Comparison of ENCODE assay signal across 8 mouse cellular contexts in the genomic region with DNA sequence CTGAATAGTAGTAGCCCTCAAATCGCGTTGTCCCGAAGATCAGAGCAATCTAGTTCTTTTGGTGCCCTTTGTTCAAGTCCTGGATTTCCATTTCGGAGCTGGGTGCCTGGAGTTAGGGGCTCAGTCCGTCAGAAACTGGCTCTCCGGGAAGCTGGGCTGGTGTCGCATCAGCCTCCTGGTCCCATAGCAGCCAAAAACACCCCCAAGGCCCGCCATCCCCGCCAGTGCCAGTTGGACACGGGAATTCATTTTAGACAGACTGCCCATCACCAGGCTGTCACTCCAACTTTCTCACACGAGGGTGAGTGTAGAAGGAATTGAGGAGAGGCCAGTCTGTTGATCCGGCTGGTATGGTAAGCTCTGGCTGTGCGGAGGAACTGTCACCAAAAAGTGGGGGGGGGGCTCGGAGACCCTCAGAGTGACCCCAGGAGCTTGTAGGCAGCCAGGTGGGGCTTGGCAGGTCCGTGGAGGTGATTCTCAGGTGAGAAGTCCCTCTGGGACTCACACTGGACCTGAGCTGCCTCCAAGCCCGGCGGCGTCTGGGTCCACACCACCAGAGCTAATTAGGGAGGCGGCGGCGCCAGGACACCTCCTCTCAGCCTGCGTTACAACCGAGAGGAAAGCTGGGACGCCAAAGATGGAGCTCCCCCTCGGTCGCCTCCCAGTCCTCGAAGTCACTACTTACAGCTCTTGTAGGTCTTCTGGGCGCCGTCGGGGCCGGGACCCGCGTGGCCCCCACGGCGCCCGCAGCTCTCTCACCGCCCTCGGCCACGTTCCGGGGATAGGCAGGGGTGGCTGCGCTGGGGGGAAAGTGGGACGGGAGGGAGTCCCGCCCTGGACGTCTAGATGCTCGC. TPM values are rescaled to one million over a fixed set of nuclear protein-coding genes. Genes with fewer than 3 reads are reported as not detected.
DNase-seq lines count a peak whose midpoint lies in the region; ATAC-seq lines count a peak whose summit lies in the region.

No protein-coding gene starts in this region.

- WGBS in heart, embryonic 11.5 days (ENCODE audit: insufficient replicate concordance), result under 1% methylated on average over 45 of the region's 45 CpGs
- WGBS in embryonic facial prominence, embryonic 12.5 days, result 1% methylated on average over 45 of the region's 45 CpGs
- WGBS in intestine, embryonic 15.5 days, result 2% methylated on average over 45 of the region's 45 CpGs
- WGBS in midbrain, embryonic 15.5 days, result 1% methylated on average over 45 of the region's 45 CpGs

- peaks cover 17% of the 10 kb centered on the region for H3K4me1 ChIP-seq in heart, embryonic 11.5 days (ENCODE audit: control insufficient read depth, insufficient read depth, low read length)
- H3K4me1 ChIP-seq in embryonic facial prominence, embryonic 12.5 days, result peaks cover 45% of the 10 kb centered on the region
- peaks cover 44% of the 10 kb centered on the region for H3K4me1 ChIP-seq in intestine, embryonic 15.5 days (replicated peaks)
- H3K4me1 ChIP-seq in midbrain, embryonic 15.5 days, result peaks cover 31% of the 10 kb centered on the region

- ATAC-seq in heart, embryonic 11.5 days (replicated peaks; ENCODE audit: insufficient number of reproducible peaks, low FRiP score, low TSS enrichment), result no peak
- ATAC-seq in embryonic facial prominence, embryonic 12.5 days (ENCODE audit: insufficient number of reproducible peaks, insufficient read depth, low FRiP score, low TSS enrichment), result no peak
- 0 out of 2 replicates have a peak, but pooled peaks have one; percentile 14 for ATAC-seq in intestine, embryonic 15.5 days
- ATAC-seq in midbrain, embryonic 15.5 days (replicated peaks), result no peak

- intact Hi-C loops in heart, postnatal 36 days (cut with DNase I), result no loop called here

- no peaks in the 10 kb centered on the region for H3K36me3 ChIP-seq in heart, embryonic 11.5 days (ENCODE audit: control insufficient read depth, insufficient read depth, low read length)
- peaks cover 8% of the 10 kb centered on the region for H3K36me3 ChIP-seq in embryonic facial prominence, embryonic 12.5 days
- H3K36me3 ChIP-seq in intestine, embryonic 15.5 days, result 0 out of 2 replicates have a peak, but pooled peaks cover 3% of the 10 kb centered on the region
- no peaks in the 10 kb centered on the region for H3K36me3 ChIP-seq in midbrain, embryonic 15.5 days (replicated peaks)

- H3K27me3 ChIP-seq in heart, embryonic 11.5 days (ENCODE audit: control insufficient read depth, insufficient read depth, low read length), result peaks cover 20% of the 10 kb centered on the region
- H3K27me3 ChIP-seq in embryonic facial prominence, embryonic 12.5 days, result peaks cover 6% of the 10 kb centered on the region
- no peaks in the 10 kb centered on the region; the same call in 1 of the 2 replicates for H3K27me3 ChIP-seq in intestine, embryonic 15.5 days (replicated peaks)
- H3K27me3 ChIP-seq in midbrain, embryonic 15.5 days (replicated peaks), result peaks cover 46% of the 10 kb centered on the region

- H3K9ac ChIP-seq in heart, embryonic 11.5 days (ENCODE audit: low read depth, low read length), result peak overlapping the region; percentile 85
- H3K9ac ChIP-seq in embryonic facial prominence, embryonic 12.5 days, result peak overlapping the region; percentile 89
- peak overlapping the region; percentile 73 for H3K9ac ChIP-seq in intestine, embryonic 15.5 days
- peak overlapping the region; percentile 50; the same call in 1 of the 2 replicates for H3K9ac ChIP-seq in midbrain, embryonic 15.5 days

- no peak for DNase-seq in heart, postnatal 36 days
- DNase-seq in right cerebral cortex, adult 2 months (ENCODE audit: low spot score in 2 of 2), result no peak
- no peak for DNase-seq in testis, postnatal 10 days (ENCODE audit: low spot score)
- no peak for DNase-seq in urinary bladder, postnatal 4 days (ENCODE audit: low spot score in 2 of 2)

- peak overlapping the region; percentile 87 for H3K4me3 ChIP-seq in heart, embryonic 11.5 days (ENCODE audit: low read depth, low read length)
- peak overlapping the region; percentile 80 for H3K4me3 ChIP-seq in embryonic facial prominence, embryonic 12.5 days
- H3K4me3 ChIP-seq in intestine, embryonic 15.5 days (replicated peaks), result peak overlapping the region; percentile 72
- peak overlapping the region; percentile 53 for H3K4me3 ChIP-seq in midbrain, embryonic 15.5 days

- peak overlapping the region; percentile 86 for H3K27ac ChIP-seq in heart, embryonic 11.5 days (ENCODE audit: low read depth, low read length)
- H3K27ac ChIP-seq in embryonic facial prominence, embryonic 12.5 days, result peak overlapping the region; percentile 94
- H3K27ac ChIP-seq in intestine, embryonic 15.5 days, result peak overlapping the region; percentile 83
- no peak overlapping the region for H3K27ac ChIP-seq in midbrain, embryonic 15.5 days

- no peaks in the 10 kb centered on the region for H3K9me3 ChIP-seq in heart, embryonic 11.5 days (replicated peaks; ENCODE audit: control insufficient read depth, low read length)
- no peaks in the 10 kb centered on the region for H3K9me3 ChIP-seq in embryonic facial prominence, embryonic 12.5 days
- no peaks in the 10 kb centered on the region for H3K9me3 ChIP-seq in intestine, embryonic 15.5 days
- H3K9me3 ChIP-seq in midbrain, embryonic 15.5 days, result no peaks in the 10 kb centered on the region

- H3K4me2 ChIP-seq in heart, embryonic 11.5 days, result peak overlapping the region; percentile 89
- H3K4me2 ChIP-seq in embryonic facial prominence, embryonic 12.5 days (replicated peaks), result peak overlapping the region; percentile 82
- H3K4me2 ChIP-seq in intestine, embryonic 15.5 days (replicated peaks), result peak overlapping the region; percentile 94
- peak overlapping the region; percentile 99 for H3K4me2 ChIP-seq in midbrain, embryonic 15.5 days

RNA-seq across cellular contexts. Expression of a gene that starts 0.6 kb away (rescaled TPM):
- polyA plus RNA-seq in heart, embryonic 11.5 days (2014; fragmentation: Nextera tagmentation; extraction: Ambion mirVana), result 28.2 and 34.6 TPM in 2 replicates
- 1 to 10 TPM in 1 of 2 experiments, under 1 TPM in 1; 0.81 to 3.1 TPM for total RNA-seq in heart, postnatal 36 days (2021)
- polyA plus RNA-seq in embryonic facial prominence, embryonic 12.5 days (2016; fragmentation: Nextera tagmentation; extraction: Ambion mirVana), result 35.6 and 49.2 TPM in 2 replicates
- polyA plus RNA-seq in intestine, embryonic 15.5 days (2015; fragmentation: Nextera tagmentation; extraction: Ambion mirVana), result 8.3 and 9.5 TPM in 2 replicates
- polyA plus RNA-seq in midbrain, embryonic 15.5 days (2015; fragmentation: Nextera tagmentation; extraction: Ambion mirVana), result 2.7 and 3.6 TPM in 2 replicates
